Mouse (Mus musculus): ENCODE measurements around the gene Ntng1. TPM values are rescaled to one million over a fixed set of nuclear protein-coding genes. Genes with fewer than 3 reads are reported as not detected.

The Ntng1 gene
- total RNA-seq (2015) (not detected in 2 replicates), total RNA-seq (2017) (not detected in 2 replicates)

- ATAC-seq (ENCODE audit: poor library complexity, severe bottlenecking) = no peak
Observed at GRCm38 (mm10) chr3:110143206-110144061, at the start of gene Ntng1. Gene Ntng1, minus strand, starts transcription at chr3:110144011.

- ATAC-seq (ENCODE audit: poor library complexity, severe bottlenecking) = no peak
Observed at GRCm38 (mm10) chr3:110187401-110187948, 43.7 kb upstream of the Ntng1 start.

GRCm38 (mm10) chr3:110149089-110149488, 5.3 kb upstream of the Ntng1 start:
- ATAC-seq (ENCODE audit: poor library complexity, severe bottlenecking) = no peak

GRCm38 (mm10) chr3:110144301-110145055, 667 bp upstream of the Ntng1 start:
- no peak for ATAC-seq (ENCODE audit: poor library complexity, severe bottlenecking)

GRCm38 (mm10) chr3:110142314-110143205, 1.3 kb downstream of the Ntng1 start:
- ATAC-seq (ENCODE audit: poor library complexity, severe bottlenecking) = no peak

- no peak for ATAC-seq (ENCODE audit: poor library complexity, severe bottlenecking)
Observed at GRCm38 (mm10) chr3:110141351-110142302, 2.2 kb downstream of the Ntng1 start.

- ATAC-seq (ENCODE audit: poor library complexity, severe bottlenecking) = no peak
Observed at GRCm38 (mm10) chr3:110136115-110136514, 7.7 kb downstream of the Ntng1 start.

- no peak for ATAC-seq (ENCODE audit: poor library complexity, severe bottlenecking)
Observed at GRCm38 (mm10) chr3:110133150-110133549, 10.7 kb downstream of the Ntng1 start.

- ATAC-seq (ENCODE audit: poor library complexity, severe bottlenecking) = no peak
Observed at GRCm38 (mm10) chr3:110132289-110132688, 11.5 kb downstream of the Ntng1 start.

- ATAC-seq (ENCODE audit: poor library complexity, severe bottlenecking) = no peak
Observed at GRCm38 (mm10) chr3:110131043-110131891, 12.5 kb downstream of the Ntng1 start.

GRCm38 (mm10) chr3:110129607-110130006, 14.2 kb downstream of the Ntng1 start:
- ATAC-seq (ENCODE audit: poor library complexity, severe bottlenecking) = no peak

GRCm38 (mm10) chr3:110105982-110106381, 37.8 kb downstream of the Ntng1 start:
- ATAC-seq (ENCODE audit: poor library complexity, severe bottlenecking) = no peak

- no peak for ATAC-seq (ENCODE audit: poor library complexity, severe bottlenecking)
Observed at GRCm38 (mm10) chr3:110094407-110094806, 49.4 kb downstream of the Ntng1 start.

GRCm38 (mm10) chr3:110094003-110094402, 49.8 kb downstream of the Ntng1 start:
- no peak for ATAC-seq (ENCODE audit: poor library complexity, severe bottlenecking)

GRCm38 (mm10) chr3:110092521-110092920, 51.3 kb downstream of the Ntng1 start:
- no peak for ATAC-seq (ENCODE audit: poor library complexity, severe bottlenecking)

- ATAC-seq (ENCODE audit: poor library complexity, severe bottlenecking) = no peak
Observed at GRCm38 (mm10) chr3:110087189-110087588, 56.6 kb downstream of the Ntng1 start.

- no peak for ATAC-seq (ENCODE audit: poor library complexity, severe bottlenecking)
Observed at GRCm38 (mm10) chr3:110085336-110085735, 58.5 kb downstream of the Ntng1 start.

GRCm38 (mm10) chr3:110064709-110065256, 79.0 kb downstream of the Ntng1 start:
- no peak for ATAC-seq (ENCODE audit: poor library complexity, severe bottlenecking)

All from megakaryocyte, adult 5-6 weeks (primary cell).